Mouse (Mus musculus) brown adipose tissue, adult 24 weeks (tissue): Measurements from ENCODE around the gene Nxpe3. TPM values are rescaled to one million over a fixed set of nuclear protein-coding genes. Genes with fewer than 3 reads are reported as not detected.
A peak's percentile ranks its signal among the peaks of the same experiment; 100 is the strongest.
"Not testable (repeated sequence)": the region's sequence is repeated elsewhere in the genome, so short reads cannot be mapped to it uniquely, and the experiment has no call there.

Source experiments
- H3K27ac ChIP-seq: fragments of 200-500 bp; replicated peaks from 2 replicates; pipeline ENCODE4 v1.5.1; 2012; ENCODE audit warnings: low read depth, mild to moderate bottlenecking, low read length
- H3K4me1 ChIP-seq: fragments of 200-500 bp; 2 replicates; pipeline ENCODE4 v1.6.1; 2012; ENCODE audit warnings: low read length, mixed read lengths; ENCODE audit not compliant: control insufficient read depth, insufficient read depth, insufficient read length
- H3K4me3 ChIP-seq: fragments of 200-500 bp; 2 replicates; pipeline ENCODE4 v1.5.1; 2012; ENCODE audit warnings: low read depth, mild to moderate bottlenecking, low read length, moderate library complexity; ENCODE audit not compliant: insufficient read depth
- polyA plus RNA-seq: library from polyadenylated mRNA; stranded (reverse); fragments of >200 nt; gene quantifications from 2 replicates; pipeline ENCODE4 v1.2.4, GENCODE M21; 2012; ENCODE audit not compliant: missing spikeins, insufficient read depth, insufficient read length

Gene Nxpe3
- polyA plus RNA-seq, 1 experiment, result not detected

GRCm38 (mm10) chr16:55859421-55859820 lies 35.7 kb downstream of the Nxpe3 start:
- not testable (repeated sequence) for H3K27ac ChIP-seq, H3K4me3 ChIP-seq, H3K4me1 ChIP-seq

- no peak overlapping the region for H3K4me3 ChIP-seq
Observed at GRCm38 (mm10) chr16:55858465-55858864, 36.6 kb downstream of the Nxpe3 start.

GRCm38 (mm10) chr16:55852943-55853727 lies 42.0 kb downstream of the Nxpe3 start:
- Histone ChIP-seq H3K4me3 (no peak overlapping the region), H3K27ac (no peak overlapping the region), H3K4me1 (no peaks in the 10 kb centered on the region)

More at GRCm38 (mm10) chr16:55858465-55858864, 36.6 kb downstream of the Nxpe3 start:
- Histone ChIP-seq H3K27ac (no peak overlapping the region), H3K4me1 (no peaks in the 10 kb centered on the region)

- no peak overlapping the region for H3K4me3 ChIP-seq
- no peaks in the 10 kb centered on the region for H3K4me1 ChIP-seq
- H3K27ac ChIP-seq, result no peak overlapping the region
Observed at GRCm38 (mm10) chr16:55852515-55852914, 42.6 kb downstream of the Nxpe3 start.

- no peak overlapping the region for H3K4me3 ChIP-seq
- H3K27ac ChIP-seq, result no peak overlapping the region
- H3K4me1 ChIP-seq, result no peaks in the 10 kb centered on the region
Observed at GRCm38 (mm10) chr16:55850485-55850884, 44.6 kb downstream of the Nxpe3 start.

- Histone ChIP-seq H3K4me3 (no peak overlapping the region), H3K4me1 (no peaks in the 10 kb centered on the region), H3K27ac (no peak overlapping the region)
Observed at GRCm38 (mm10) chr16:55847679-55848078, 47.4 kb downstream of the Nxpe3 start.

- Histone ChIP-seq H3K4me3 (no peak overlapping the region), H3K4me1 (no peaks in the 10 kb centered on the region), H3K27ac (no peak overlapping the region)
Observed at GRCm38 (mm10) chr16:55844847-55845246, 50.2 kb downstream of the Nxpe3 start.

GRCm38 (mm10) chr16:55843919-55844318 lies 51.2 kb downstream of the Nxpe3 start:
- H3K4me1 ChIP-seq, result no peaks in the 10 kb centered on the region
- H3K4me3 ChIP-seq, result no peak overlapping the region
- H3K27ac ChIP-seq, result no peak overlapping the region

- Histone ChIP-seq H3K4me3 (no peak overlapping the region), H3K4me1 (no peaks in the 10 kb centered on the region), H3K27ac (no peak overlapping the region)
Observed at GRCm38 (mm10) chr16:55843134-55843533, 52.0 kb downstream of the Nxpe3 start.

GRCm38 (mm10) chr16:55841506-55841905 lies 53.6 kb downstream of the Nxpe3 start:
- H3K4me3 ChIP-seq, result no peak overlapping the region

GRCm38 (mm10) chr16:55838510-55839474 lies 56.3 kb downstream of the Nxpe3 start, which contains the start of gene Nfkbiz:
Nfkbiz (minus strand) TSS chr16:55838899.
- Histone ChIP-seq H3K4me1 (0 out of 2 replicates have a peak, but pooled peaks cover 2% of the 10 kb centered on the region), H3K27ac (peak within 1 kb of the TSS; percentile 97), H3K4me3 (peak within 1 kb of the TSS; percentile 88)

More at GRCm38 (mm10) chr16:55841506-55841905, 53.6 kb downstream of the Nxpe3 start:
- H3K4me1 ChIP-seq, result 0 out of 2 replicates have a peak, but pooled peaks cover 2% of the 10 kb centered on the region
- no peak overlapping the region for H3K27ac ChIP-seq

- Histone ChIP-seq H3K27ac (peak overlapping the region; percentile 97), H3K4me3 (peak overlapping the region; percentile 88), H3K4me1 (0 out of 2 replicates have a peak, but pooled peaks cover 2% of the 10 kb centered on the region)
Observed at GRCm38 (mm10) chr16:55838129-55838509, 57.0 kb downstream of the Nxpe3 start.

- H3K27ac ChIP-seq, H3K4me3 ChIP-seq, H3K4me1 ChIP-seq: not testable (repeated sequence)
Observed at GRCm38 (mm10) chr16:55837653-55838052, 57.4 kb downstream of the Nxpe3 start.

- Histone ChIP-seq H3K4me3 (no peak overlapping the region), H3K27ac (no peak overlapping the region), H3K4me1 (0 out of 2 replicates have a peak, but pooled peaks cover 2% of the 10 kb centered on the region)
Observed at GRCm38 (mm10) chr16:55837168-55837567, 57.9 kb downstream of the Nxpe3 start.

- Histone ChIP-seq H3K4me1 (0 out of 2 replicates have a peak, but pooled peaks cover 2% of the 10 kb centered on the region), H3K27ac (no peak overlapping the region), H3K4me3 (no peak overlapping the region)
Observed at GRCm38 (mm10) chr16:55835798-55836197, 59.3 kb downstream of the Nxpe3 start.
